Mouse (Mus musculus) midbrain, postnatal 0 days (tissue): ENCODE data around the gene Fads2. TPM values are rescaled to one million over a fixed set of nuclear protein-coding genes. Genes with fewer than 3 reads are reported as not detected.

Source experiments
- ATAC-seq: fragments of 200-750 bp; cut with Nextera tagmentation; 2 replicates; pipeline ENCODE4 v1.8.0; 2017; ENCODE audit warnings: moderate number of reproducible peaks, mild to moderate bottlenecking, moderate TSS enrichment, moderate library complexity; ENCODE audit not compliant: low FRiP score
- DNase-seq: peaks from one replicate; pipeline ENCODE4 v3.0.0-alpha.2; 2015; ENCODE audit warnings: low spot score
- H3K27ac ChIP-seq: fragments of 300-500 bp; sonication (generic); 2 replicates; pipeline ENCODE4 v1.5.1; 2014; ENCODE audit warnings: low read depth, mild to moderate bottlenecking, low read length, mixed read lengths
- H3K27me3 ChIP-seq: fragments of 300-500 bp; sonication (generic); 2 replicates; pipeline ENCODE4 v1.6.1; 2014; ENCODE audit warnings: low read length, control low read depth, mixed read lengths; ENCODE audit not compliant: insufficient read depth
- H3K36me3 ChIP-seq: fragments of 300-500 bp; sonication (generic); 2 replicates; pipeline ENCODE4 v1.6.1; 2014; ENCODE audit warnings: low read length, control low read depth, mixed read lengths; ENCODE audit not compliant: insufficient read depth
- H3K4me1 ChIP-seq: fragments of 300-500 bp; sonication (generic); 2 replicates; pipeline ENCODE4 v1.6.1; 2014; ENCODE audit warnings: mild to moderate bottlenecking, control low read depth, antibody characterized with exemption, low read length, mixed read lengths; ENCODE audit not compliant: insufficient read depth
- H3K4me2 ChIP-seq: fragments of 300-500 bp; sonication (generic); 2 replicates; pipeline ENCODE4 v1.6.1; 2014; ENCODE audit warnings: low read depth, mild to moderate bottlenecking, low read length, mixed read lengths; ENCODE audit not compliant: poor library complexity, severe bottlenecking
- H3K4me3 ChIP-seq: fragments of 300-500 bp; sonication (generic); 2 replicates; pipeline ENCODE4 v1.5.1; 2014; ENCODE audit warnings: low read depth, mild to moderate bottlenecking, low read length, moderate library complexity
- H3K9ac ChIP-seq: fragments of 300-500 bp; sonication (generic); replicated peaks from 2 replicates; pipeline ENCODE4 v1.6.1; 2014; ENCODE audit warnings: mild to moderate bottlenecking, low read length, moderate library complexity, mixed read lengths; ENCODE audit not compliant: poor library complexity, severe bottlenecking
- H3K9me3 ChIP-seq: fragments of 300-500 bp; sonication (generic); 2 replicates; pipeline ENCODE4 v1.6.1; 2016; ENCODE audit warnings: low read length, control low read depth
- CTCF ChIP-seq: IDR thresholded peaks from 2 replicates; pipeline ENCODE4 v1.5.1; 2016; ENCODE audit warnings: antibody characterized with exemption, mild to moderate bottlenecking
- WGBS: fragments of 180-500 bp; shearing (Covaris S2); extraction: QIAGEN DNeasy Blood & Tissue Kit; methylation state at CpG from one replicate; pipeline ENCODE4 v1.1.7; 2014; 5-methylcytosine and 5-hydroxymethylcytosine counted together
- polyA plus RNA-seq: library from polyadenylated mRNA; unstranded; fragments of >200 nt; fragmentation: Nextera tagmentation; extraction: Ambion mirVana; gene quantifications from 2 replicates; pipeline ENCODE4 v1.2.1, GENCODE M21; 2015
- total RNA-seq: library from RNA; depleted of rRNA; stranded (reverse); fragments of >200 nt; gene quantifications from 2 replicates; pipeline ENCODE4 v1.2.3, GENCODE M21; 2014

The Fads2 gene
- total and polyA plus RNA-seq, 2 experiments from 2014 or later, result 260 to 306 TPM

- Histone ChIP-seq H3K4me2 (no peak overlapping the region), H3K9ac (no peak overlapping the region), H3K36me3 (peaks cover 14% of the 10 kb centered on the region; the same call in 1 of the 2 replicates), H3K4me3 (no peak overlapping the region), H3K27ac (no peak overlapping the region), H3K9me3 (no peaks in the 10 kb centered on the region), H3K4me1 (no peaks in the 10 kb centered on the region), H3K27me3 (no peaks in the 10 kb centered on the region)
- ATAC-seq (no peak), DNase-seq (no peak)
- no peak for TF ChIP-seq CTCF
- 68% methylated on average over 5 of the region's 5 CpGs for WGBS
These were observed 67.2 kb downstream of the Fads2 start for GRCm38 (mm10) chr19:10034356-10034755.

GRCm38 (mm10) chr19:10033211-10033973 is 68.2 kb downstream of the Fads2 start:
- Histone ChIP-seq H3K27ac (no peak overlapping the region), H3K27me3 (no peaks in the 10 kb centered on the region), H3K4me2 (no peak overlapping the region), H3K9me3 (no peaks in the 10 kb centered on the region), H3K4me1 (no peaks in the 10 kb centered on the region), H3K9ac (no peak overlapping the region; the same call in 1 of the 2 replicates), H3K36me3 (peaks cover 14% of the 10 kb centered on the region; the same call in 1 of the 2 replicates), H3K4me3 (no peak overlapping the region)
- ATAC-seq (peak; percentile 52), DNase-seq (peak; percentile 77)
- peak; percentile 91 for TF ChIP-seq CTCF
- 39% methylated on average over 8 of the region's 8 CpGs for WGBS

- 0 out of 2 replicates have a peak, but pooled peaks cover 5% of the 10 kb centered on the region for H3K4me1 ChIP-seq
- DNase-seq, result no peak
- peaks cover 17% of the 10 kb centered on the region for H3K36me3 ChIP-seq
- no peak overlapping the region for H3K4me2 ChIP-seq
- H3K27me3 ChIP-seq, result no peaks in the 10 kb centered on the region
- TF ChIP-seq CTCF, result no peak
- H3K9ac ChIP-seq, result no peak overlapping the region
- 86% methylated on average over 2 of the region's 2 CpGs for WGBS
- no peaks in the 10 kb centered on the region for H3K9me3 ChIP-seq
- H3K27ac ChIP-seq, result no peak overlapping the region
- no peak overlapping the region for H3K4me3 ChIP-seq
- no peak for ATAC-seq
These were observed 71.8 kb downstream of the Fads2 start for GRCm38 (mm10) chr19:10029746-10030145.

GRCm38 (mm10) chr19:10025169-10025875 is 76.2 kb downstream of the Fads2 start:
- Histone ChIP-seq H3K9me3 (no peaks in the 10 kb centered on the region), H3K4me1 (0 out of 2 replicates have a peak, but pooled peaks cover 5% of the 10 kb centered on the region), H3K27me3 (no peaks in the 10 kb centered on the region), H3K36me3 (peaks cover 9% of the 10 kb centered on the region), H3K27ac (0 out of 2 replicates have a peak overlapping the region, but pooled peaks have one; percentile 26), H3K9ac (no peak overlapping the region), H3K4me2 (no peak overlapping the region), H3K4me3 (no peak overlapping the region)
- ATAC-seq (no peak), DNase-seq (peak; percentile 73)
- no peak for TF ChIP-seq CTCF
- WGBS, result 17% methylated on average over 8 of the region's 8 CpGs

GRCm38 (mm10) chr19:10023304-10023758 is 78.2 kb downstream of the Fads2 start:
- ATAC-seq (no peak), DNase-seq (no peak)
- H3K4me2 ChIP-seq, result no peak overlapping the region
- H3K4me1 ChIP-seq, result peaks cover 17% of the 10 kb centered on the region; the same call in 1 of the 2 replicates
- H3K27me3 ChIP-seq, result no peaks in the 10 kb centered on the region
- 61% methylated on average over 9 of the region's 9 CpGs for WGBS
- H3K36me3 ChIP-seq, result peaks cover 4% of the 10 kb centered on the region
- H3K4me3 ChIP-seq, result no peak overlapping the region
- H3K27ac ChIP-seq, result no peak overlapping the region
- TF ChIP-seq CTCF, result no peak
- no peak overlapping the region for H3K9ac ChIP-seq
- no peaks in the 10 kb centered on the region for H3K9me3 ChIP-seq
